Mouse (Mus musculus) cortical plate, adult 2 months (tissue): Measurements from ENCODE around the gene Gde1.

Source experiments
- CTCF ChIP-seq: fragments of 200-500 bp; IDR thresholded peaks from 2 replicates; pipeline ENCODE4 v1.5.1; 2011; ENCODE audit warnings: mild to moderate bottlenecking, control low read depth, low read length; ENCODE audit not compliant: insufficient read depth; ENCODE audit errors: extremely low read depth
- POLR2A ChIP-seq: fragments of 200-500 bp; IDR thresholded peaks from 2 replicates; pipeline ENCODE4 v1.6.1; 2011; ENCODE audit warnings: mild to moderate bottlenecking, low read length, control low read depth; ENCODE audit not compliant: insufficient read depth; ENCODE audit errors: extremely low read depth

DNA sequence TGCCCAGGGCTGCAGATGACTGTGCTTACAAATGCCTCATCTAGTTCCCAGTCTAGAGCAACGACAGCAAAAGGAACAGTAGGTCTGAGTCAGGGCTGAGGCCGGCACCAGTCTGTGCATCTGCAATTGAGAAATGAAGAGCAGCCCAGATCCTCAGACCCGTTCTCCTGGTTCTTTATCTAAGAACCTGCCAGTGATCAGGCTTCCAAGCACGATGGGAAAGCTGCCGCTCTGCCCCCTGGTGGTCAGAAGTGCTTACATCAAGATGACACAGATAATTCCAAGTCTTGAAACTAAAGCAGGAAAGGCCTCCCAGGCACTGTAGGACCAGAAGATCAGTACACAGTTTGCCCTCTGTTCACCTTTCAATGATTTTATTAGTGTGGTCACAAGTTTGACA, 17.4 kb downstream of the Gde1 start:
- TF ChIP-seq CTCF (peak; percentile 87), POLR2A (no peak)
